Mouse (Mus musculus): ENCODE results near the gene Adi1. TPM values are rescaled to one million over a fixed set of nuclear protein-coding genes. Genes with fewer than 3 reads are reported as not detected.
A peak's percentile ranks its signal among the peaks of the same experiment; 100 is the strongest.

Gene Adi1
- polyA plus RNA-seq, 1 experiment from 2014 or later: 48.1 TPM

GRCm38 (mm10) chr12:28699656-28700055 lies 24.6 kb downstream of the Adi1 start:
- Histone ChIP-seq H3K4me3 (no peak overlapping the region), H3K36me3 (peaks cover 26% of the 10 kb centered on the region), H3K4me1 (peaks cover 33% of the 10 kb centered on the region), H3K9me3 (replicated peaks) (no peaks in the 10 kb centered on the region), H3K27me3 (ENCODE audit: low read depth, poor library complexity, severe bottlenecking) (peaks cover 5% of the 10 kb centered on the region), H3K27ac (replicated peaks) (peak overlapping the region; percentile 78)
- DNase-seq (ENCODE audit: low spot score): peak; percentile 60
- WGBS: 11% methylated on average over 6 of the region's 6 CpGs

DNA sequence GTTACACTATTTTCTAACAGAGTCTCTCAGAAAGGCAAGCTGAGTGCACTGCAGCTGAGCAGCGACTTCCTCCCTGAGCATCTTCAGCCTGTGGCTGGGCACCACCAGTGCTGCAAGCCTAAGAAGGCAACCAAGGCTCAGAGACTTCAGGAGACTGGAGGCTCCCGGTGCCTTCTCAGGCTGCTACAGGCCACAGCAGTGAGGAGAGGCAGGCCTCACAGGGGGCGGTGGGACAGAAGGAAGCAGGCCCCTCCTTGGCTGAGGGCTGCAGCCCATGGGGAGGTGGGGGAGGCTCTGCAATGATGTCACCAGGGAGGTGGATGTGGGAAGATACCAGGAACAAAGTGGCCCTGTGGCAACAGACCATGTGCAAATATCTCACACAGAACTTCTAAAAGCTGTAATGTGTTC lies 25.1 kb downstream of the Adi1 start:
- Histone ChIP-seq H3K4me3 (no peak overlapping the region), H3K27me3 (ENCODE audit: low read depth, poor library complexity, severe bottlenecking) (peaks cover 5% of the 10 kb centered on the region), H3K9me3 (replicated peaks) (no peaks in the 10 kb centered on the region), H3K36me3 (peaks cover 23% of the 10 kb centered on the region), H3K27ac (replicated peaks) (peak overlapping the region; percentile 78), H3K4me1 (peaks cover 37% of the 10 kb centered on the region)
- WGBS: 43% methylated on average over 3 of the region's 3 CpGs
- DNase-seq (ENCODE audit: low spot score): no peak

DNA sequence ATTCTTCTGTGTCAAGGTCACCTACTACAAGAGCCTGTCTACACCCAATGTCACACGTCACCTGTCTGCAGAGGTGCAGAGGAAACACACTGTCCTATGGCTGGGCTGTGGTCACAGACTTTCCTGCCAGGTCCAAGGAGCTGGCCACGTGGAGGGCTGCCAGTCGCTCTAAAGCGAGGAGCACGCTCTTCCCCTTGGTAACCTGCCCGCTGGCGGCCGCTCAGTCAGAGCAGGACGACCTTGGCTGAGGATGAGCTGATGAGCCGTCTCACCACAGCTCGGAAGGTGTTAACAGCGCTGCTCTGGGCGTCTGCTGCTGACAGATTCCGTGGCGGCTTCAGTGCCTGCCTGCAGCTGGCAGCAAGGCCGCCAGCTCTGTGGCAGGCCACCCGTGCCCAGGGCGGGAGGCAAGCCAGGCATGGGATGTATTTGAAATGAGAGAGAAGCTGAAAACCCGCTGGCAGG lies 25.6 kb downstream of the Adi1 start:
- WGBS: 86% methylated on average over 19 of the region's 19 CpGs
- Histone ChIP-seq H3K4me1 (peaks cover 42% of the 10 kb centered on the region), H3K27ac (replicated peaks) (peak overlapping the region; percentile 78; the same call in 1 of the 2 replicates)

GRCm38 (mm10) chr12:28701302-28701701 lies 26.3 kb downstream of the Adi1 start:
- no peaks in the 10 kb centered on the region for H3K9me3 ChIP-seq (replicated peaks)
- H3K4me1 ChIP-seq: peaks cover 43% of the 10 kb centered on the region
- peaks cover 14% of the 10 kb centered on the region for H3K27me3 ChIP-seq (ENCODE audit: low read depth, poor library complexity, severe bottlenecking)
- DNase-seq (ENCODE audit: low spot score): no peak
- 93% methylated on average over 11 of the region's 11 CpGs for WGBS
- no peak overlapping the region for H3K27ac ChIP-seq (replicated peaks)
- no peak overlapping the region for H3K4me3 ChIP-seq
- peaks cover 13% of the 10 kb centered on the region for H3K36me3 ChIP-seq

More for the DNA sequence above, 25.6 kb downstream of the Adi1 start:
- Histone ChIP-seq H3K27me3 (ENCODE audit: low read depth, poor library complexity, severe bottlenecking) (peaks cover 7% of the 10 kb centered on the region), H3K36me3 (peaks cover 20% of the 10 kb centered on the region), H3K9me3 (replicated peaks) (no peaks in the 10 kb centered on the region), H3K4me3 (no peak overlapping the region)
- DNase-seq (ENCODE audit: low spot score): no peak

- peak overlapping the region; percentile 72 for H3K27ac ChIP-seq (replicated peaks)
- peaks cover 32% of the 10 kb centered on the region for H3K4me1 ChIP-seq
- DNase-seq (ENCODE audit: low spot score): peak; percentile 39
- peaks cover 13% of the 10 kb centered on the region for H3K36me3 ChIP-seq
- no peaks in the 10 kb centered on the region for H3K9me3 ChIP-seq (replicated peaks)
- peaks cover 26% of the 10 kb centered on the region for H3K27me3 ChIP-seq (ENCODE audit: low read depth, poor library complexity, severe bottlenecking)
- 7% methylated on average over 12 of the region's 12 CpGs for WGBS
- H3K4me3 ChIP-seq: no peak overlapping the region
Measured at GRCm38 (mm10) chr12:28704381-28704780, 29.4 kb downstream of the Adi1 start.

DNA sequence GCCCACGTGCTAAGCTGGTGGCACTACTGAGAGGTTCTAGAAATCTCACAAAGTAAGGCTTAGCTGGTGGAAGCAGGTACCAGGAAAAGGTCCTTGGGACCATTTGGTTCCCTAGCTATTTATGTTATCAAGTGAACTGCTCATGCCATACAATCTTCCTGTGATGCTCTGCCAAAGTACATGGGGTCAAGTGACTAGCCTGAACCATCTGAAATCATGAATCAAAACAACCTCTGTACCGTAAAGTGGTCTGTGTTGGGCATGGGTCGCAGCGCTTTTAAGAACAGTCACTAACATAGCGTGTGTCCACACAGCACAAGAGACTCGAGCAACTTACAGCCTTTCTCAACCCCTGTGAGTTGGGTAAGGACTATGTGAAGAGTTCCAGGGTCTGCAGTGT lies 30.2 kb downstream of the Adi1 start:
- 91% methylated on average over 6 of the region's 6 CpGs for WGBS
- peaks cover 26% of the 10 kb centered on the region for H3K27me3 ChIP-seq (ENCODE audit: low read depth, poor library complexity, severe bottlenecking)
- H3K27ac ChIP-seq (replicated peaks): no peak overlapping the region
- H3K4me1 ChIP-seq: peaks cover 28% of the 10 kb centered on the region
- no peak overlapping the region for H3K4me3 ChIP-seq
- no peak for DNase-seq (ENCODE audit: low spot score)
- peaks cover 22% of the 10 kb centered on the region for H3K36me3 ChIP-seq
- no peaks in the 10 kb centered on the region for H3K9me3 ChIP-seq (replicated peaks)

DNA sequence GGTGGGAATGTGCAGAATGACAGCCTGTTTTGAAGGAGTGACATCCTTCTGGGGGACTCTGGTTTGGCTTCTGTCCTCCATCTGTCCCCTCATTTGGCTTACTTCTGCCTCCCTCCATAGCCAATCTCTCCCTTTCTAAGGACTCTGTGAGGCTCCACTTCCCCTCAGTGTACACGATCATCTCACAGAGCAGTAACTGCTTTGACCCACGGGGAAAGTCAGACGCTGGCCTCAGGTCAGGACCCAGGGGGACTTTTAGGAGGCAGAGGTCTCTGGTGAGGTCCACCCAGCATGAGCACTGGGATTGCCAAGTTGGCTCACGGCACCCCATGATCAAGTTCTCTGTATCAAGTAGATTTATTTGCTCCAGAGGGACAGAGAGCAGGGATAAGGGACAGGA lies 33.1 kb downstream of the Adi1 start:
- Histone ChIP-seq H3K4me3 (no peak overlapping the region), H3K4me1 (peaks cover 22% of the 10 kb centered on the region), H3K9me3 (replicated peaks) (no peaks in the 10 kb centered on the region), H3K27me3 (ENCODE audit: low read depth, poor library complexity, severe bottlenecking) (peaks cover 22% of the 10 kb centered on the region), H3K36me3 (peaks cover 45% of the 10 kb centered on the region), H3K27ac (replicated peaks) (no peak overlapping the region)
- whole genome bisulfite sequencing: 92% methylated on average over 4 of the region's 4 CpGs
- DNase-seq (ENCODE audit: low spot score): no peak

DNA sequence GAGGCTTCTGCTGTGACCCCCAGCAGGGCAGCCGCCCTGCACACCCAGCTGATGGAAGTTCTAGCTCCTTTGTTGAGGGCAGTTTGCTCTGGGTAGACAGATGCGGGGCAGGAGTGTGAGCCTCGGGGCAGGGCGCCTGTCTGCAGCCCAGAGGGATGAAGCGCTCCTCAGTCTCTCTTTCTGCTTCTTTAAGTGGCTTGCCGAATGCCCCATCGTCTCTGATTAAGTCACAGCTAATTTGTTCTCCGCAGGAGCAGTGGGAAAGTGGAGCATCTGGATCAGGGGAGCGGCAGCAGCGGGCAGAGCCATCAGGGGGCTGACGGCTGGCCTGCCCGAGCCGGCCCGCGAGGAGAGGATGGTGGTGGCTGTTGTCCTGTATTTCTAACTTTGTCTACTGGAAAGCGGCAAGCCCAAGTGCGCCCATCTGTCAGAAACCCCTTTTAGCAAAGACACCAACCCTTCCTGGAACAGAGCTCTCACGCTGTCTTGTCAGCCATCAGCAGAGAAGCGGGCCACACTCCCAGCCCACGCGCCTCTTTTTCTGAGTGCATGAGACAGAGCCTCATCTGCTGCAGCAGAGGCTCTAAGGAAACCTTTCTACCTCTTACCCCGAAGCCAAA lies 35.6 kb downstream of the Adi1 start:
- Histone ChIP-seq H3K4me3 (no peak overlapping the region), H3K36me3 (peaks cover 51% of the 10 kb centered on the region), H3K4me1 (peaks cover under 1% of the 10 kb centered on the region; the same call in 1 of the 2 replicates), H3K27ac (replicated peaks) (no peak overlapping the region; the same call in 1 of the 2 replicates), H3K27me3 (ENCODE audit: low read depth, poor library complexity, severe bottlenecking) (peaks cover 19% of the 10 kb centered on the region), H3K9me3 (replicated peaks) (no peaks in the 10 kb centered on the region)
- 77% methylated on average over 22 of the region's 22 CpGs for WGBS
- no peak for DNase-seq (ENCODE audit: low spot score)

- Histone ChIP-seq H3K4me1 (peaks cover 10% of the 10 kb centered on the region), H3K27ac (replicated peaks) (no peak overlapping the region), H3K27me3 (ENCODE audit: low read depth, poor library complexity, severe bottlenecking) (no peaks in the 10 kb centered on the region), H3K4me3 (no peak overlapping the region), H3K9me3 (replicated peaks) (no peaks in the 10 kb centered on the region), H3K36me3 (peaks cover 60% of the 10 kb centered on the region)
- no peak for DNase-seq (ENCODE audit: low spot score)
- WGBS: 90% methylated on average over 24 of the region's 24 CpGs
Measured at GRCm38 (mm10) chr12:28714822-28715632, 40.0 kb downstream of the Adi1 start.

- Histone ChIP-seq H3K36me3 (peaks cover 60% of the 10 kb centered on the region), H3K27ac (replicated peaks) (no peak overlapping the region), H3K27me3 (ENCODE audit: low read depth, poor library complexity, severe bottlenecking) (no peaks in the 10 kb centered on the region), H3K9me3 (replicated peaks) (no peaks in the 10 kb centered on the region), H3K4me3 (no peak overlapping the region), H3K4me1 (peaks cover 10% of the 10 kb centered on the region)
- no peak for DNase-seq (ENCODE audit: low spot score)
- 77% methylated on average over 2 of the region's 2 CpGs for WGBS
Measured at GRCm38 (mm10) chr12:28717066-28717465, 42.0 kb downstream of the Adi1 start.

GRCm38 (mm10) chr12:28718106-28718505 lies 43.1 kb downstream of the Adi1 start:
- Histone ChIP-seq H3K4me1 (peaks cover 10% of the 10 kb centered on the region), H3K9me3 (replicated peaks) (no peaks in the 10 kb centered on the region), H3K27ac (replicated peaks) (no peak overlapping the region), H3K27me3 (ENCODE audit: low read depth, poor library complexity, severe bottlenecking) (no peaks in the 10 kb centered on the region), H3K4me3 (no peak overlapping the region), H3K36me3 (peaks cover 58% of the 10 kb centered on the region)
- WGBS: 92% methylated on average over 2 of the region's 2 CpGs
- no peak for DNase-seq (ENCODE audit: low spot score)

DNA sequence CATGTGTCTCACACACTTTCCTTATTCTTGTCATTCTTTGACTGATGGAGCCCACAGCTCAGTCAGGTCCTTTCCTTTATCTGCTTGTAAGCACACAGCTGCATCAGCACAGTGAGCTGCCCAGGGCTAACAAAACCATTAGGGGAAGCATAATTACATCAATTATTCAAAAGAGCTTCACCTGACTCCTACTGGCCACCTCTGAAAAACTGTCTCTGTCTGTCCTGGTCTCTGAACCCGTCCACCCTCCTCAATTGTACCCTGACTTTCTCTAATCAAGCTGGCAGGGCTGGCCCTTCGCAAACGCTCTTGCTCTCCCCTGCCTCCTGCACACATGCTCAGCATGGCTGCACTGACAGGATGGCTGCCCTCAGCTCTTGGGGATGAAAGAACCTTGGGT lies 49.3 kb downstream of the Adi1 start:
- no peaks in the 10 kb centered on the region for H3K27me3 ChIP-seq (ENCODE audit: low read depth, poor library complexity, severe bottlenecking)
- H3K27ac ChIP-seq (replicated peaks): no peak overlapping the region
- peaks cover 3% of the 10 kb centered on the region for H3K4me1 ChIP-seq
- WGBS: 80% methylated on average over 3 of the region's 3 CpGs
- peaks cover 41% of the 10 kb centered on the region for H3K36me3 ChIP-seq
- no peaks in the 10 kb centered on the region for H3K9me3 ChIP-seq (replicated peaks)
- DNase-seq (ENCODE audit: low spot score): no peak
- no peak overlapping the region for H3K4me3 ChIP-seq

DNA sequence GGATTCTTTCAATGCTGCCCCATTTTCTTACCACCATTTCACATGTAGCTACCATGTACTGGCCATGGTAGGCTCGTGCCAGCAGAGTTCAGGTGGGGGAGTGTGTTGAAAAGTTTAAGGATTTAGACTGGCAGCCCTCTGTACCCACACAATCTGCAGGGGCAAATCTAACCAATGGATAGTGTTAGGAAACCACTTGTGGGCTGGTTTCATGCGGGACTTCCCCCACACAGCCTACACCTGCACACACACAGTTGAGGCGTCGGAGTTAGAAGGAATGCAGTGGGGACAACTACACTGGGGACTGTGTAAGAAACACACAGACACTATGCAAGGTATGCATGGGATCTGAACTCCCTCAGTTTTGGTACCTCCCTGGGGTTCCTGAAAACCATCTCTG lies 51.2 kb downstream of the Adi1 start:
- H3K36me3 ChIP-seq: peaks cover 37% of the 10 kb centered on the region
- H3K4me1 ChIP-seq: no peaks in the 10 kb centered on the region
- no peak overlapping the region for H3K27ac ChIP-seq (replicated peaks)
- H3K9me3 ChIP-seq (replicated peaks): no peaks in the 10 kb centered on the region
- no peaks in the 10 kb centered on the region for H3K27me3 ChIP-seq (ENCODE audit: low read depth, poor library complexity, severe bottlenecking)
- no peak overlapping the region for H3K4me3 ChIP-seq
- 90% methylated on average over 4 of the region's 4 CpGs for WGBS
- no peak for DNase-seq (ENCODE audit: low spot score)
